Comparison of ENCODE assay signal across 8 mouse cellular contexts in the genomic region with DNA sequence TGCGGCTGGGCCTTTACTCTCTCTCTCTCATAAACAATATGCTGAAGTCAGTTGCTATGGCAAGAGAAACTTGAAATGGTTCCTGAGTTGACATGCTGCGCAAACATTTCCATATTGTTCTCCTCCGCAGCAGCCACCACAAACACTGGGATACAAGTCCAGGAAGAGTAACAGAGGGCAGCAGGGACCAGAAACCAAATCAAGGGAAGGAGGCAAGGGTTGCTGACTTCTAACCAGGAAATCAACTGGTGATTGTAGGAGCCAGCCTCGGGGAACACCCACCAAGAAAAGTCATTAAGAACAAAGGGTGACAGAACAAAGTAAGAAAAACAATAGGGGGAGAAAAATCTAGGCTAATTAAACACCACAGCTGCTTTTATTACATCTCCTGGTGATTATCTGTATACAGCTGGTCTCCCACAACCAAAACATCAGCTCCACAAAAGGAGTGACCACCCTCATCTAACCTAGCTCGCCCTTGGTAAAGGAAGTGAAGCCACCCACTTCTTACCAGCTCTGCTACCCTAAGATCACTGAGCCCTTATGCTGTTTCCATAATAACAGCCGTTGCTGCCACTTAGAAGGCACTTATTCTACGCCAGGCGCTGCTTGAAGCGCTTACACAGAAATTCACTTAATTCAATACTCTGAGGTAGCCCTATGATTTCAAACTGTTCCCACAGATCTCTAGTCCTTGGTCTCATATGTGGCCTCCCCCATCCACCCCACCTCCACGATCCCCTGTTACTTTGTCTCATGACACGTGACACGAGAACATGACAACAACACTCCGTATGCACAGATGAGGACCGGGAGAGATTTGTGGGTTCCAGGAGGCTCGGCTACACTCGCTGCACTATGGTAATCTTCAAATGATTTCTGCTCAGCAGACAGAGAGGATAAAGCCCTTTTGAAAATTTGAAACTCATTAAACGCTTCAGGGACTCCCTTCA. TPM values are rescaled to one million over a fixed set of nuclear protein-coding genes. Genes with fewer than 3 reads are reported as not detected.
A peak's percentile ranks its signal among the peaks of the same experiment; 100 is the strongest.
DNase-seq lines count a peak whose midpoint lies in the region; ATAC-seq and TF ChIP-seq lines count a peak whose summit lies in the region.

No protein-coding gene starts in this region.

- H3K27me3 ChIP-seq in hindbrain, embryonic 13.5 days = 0 out of 2 replicates have a peak, but pooled peaks cover 3% of the 10 kb centered on the region

- H3K4me3 ChIP-seq in bone marrow macrophage, adult 2 months (ENCODE audit: insufficient read depth, low read length) = peak overlapping the region; percentile 78
- peak overlapping the region; percentile 80 for H3K4me3 ChIP-seq in hindbrain, embryonic 13.5 days
- H3K4me3 ChIP-seq in macrophage (ENCODE audit: inconsistent target) = peak overlapping the region; percentile 34; the same call in 1 of the 2 replicates

- ATAC-seq in frontal cortex, adult (ENCODE audit: low TSS enrichment) = peak; percentile 35
- ATAC-seq in hindbrain, embryonic 13.5 days (ENCODE audit: low FRiP score) = no peak

- 31% methylated on average over 17 of the region's 17 CpGs for WGBS in hindbrain, embryonic 13.5 days
- WGBS in macrophage (ENCODE audit: missing documents) = 79% methylated on average over 17 of the region's 17 CpGs

- intact Hi-C loops in left cerebral cortex, postnatal 14 days (cut with DNase I) = no loop called here

- no peaks in the 10 kb centered on the region for H3K36me3 ChIP-seq in hindbrain, embryonic 13.5 days
- no peaks in the 10 kb centered on the region for H3K36me3 ChIP-seq in macrophage (ENCODE audit: inconsistent target)

- no peaks in the 10 kb centered on the region for H3K9me3 ChIP-seq in hindbrain, embryonic 13.5 days

- H3K79me2 ChIP-seq in macrophage (ENCODE audit: inconsistent target) = no peaks in the 10 kb centered on the region

- no peak for DNase-seq in frontal cortex, adult 2 months (ENCODE audit: extremely low spot score in 1 of 2, low spot score in 1 of 2)
- DNase-seq in right cerebral cortex, postnatal 36 days (ENCODE audit: low spot score in 2 of 2) = no peak
- no peak for DNase-seq in left cerebral cortex, postnatal 14 days (ENCODE audit: low spot score in 2 of 2)
- DNase-seq in urinary bladder, postnatal 25 days (ENCODE audit: low spot score) = no peak

- no peak for TF ChIP-seq CTCF in bone marrow macrophage, adult 2 months (IDR thresholded peaks at IDR 0.05; ENCODE audit: low read depth, low read length)

- H3K4me1 ChIP-seq in bone marrow macrophage, adult 2 months (ENCODE audit: control insufficient read depth, insufficient read depth, low read length) = peaks cover 20% of the 10 kb centered on the region
- H3K4me1 ChIP-seq in hindbrain, embryonic 13.5 days (replicated peaks) = peaks cover 24% of the 10 kb centered on the region

- peak overlapping the region; percentile 91 for H3K9ac ChIP-seq in hindbrain, embryonic 13.5 days

- H3K4me2 ChIP-seq in hindbrain, embryonic 13.5 days = peak overlapping the region; percentile 91

- H3K27ac ChIP-seq in bone marrow macrophage, adult 2 months (ENCODE audit: insufficient read depth, low read depth, low read length) = no peak overlapping the region
- peak overlapping the region; percentile 86 for H3K27ac ChIP-seq in hindbrain, embryonic 13.5 days
- H3K27ac ChIP-seq in macrophage = no peak overlapping the region

- no peak for TF ChIP-seq POLR2A in bone marrow macrophage, adult 2 months (IDR thresholded peaks at IDR 0.05; ENCODE audit: borderline replicate concordance, low read depth, low read length)

RNA-seq across cellular contexts. Expression of a gene that starts 1.1 kb away (rescaled TPM):
- polyA plus RNA-seq in frontal cortex, adult 2 months (2012; rRNA removed) = 75.3 and 75.7 TPM in 2 replicates
- 16.0 and 16.3 TPM in 2 replicates for polyA plus RNA-seq in bone marrow macrophage, adult 2 months (2012; ENCODE audit: insufficient read depth, insufficient read length, missing spikeins)
- 30.9 and 34.3 TPM in 2 replicates for polyA plus RNA-seq in hindbrain, embryonic 13.5 days (2015; fragmentation: Nextera tagmentation; extraction: Ambion mirVana)
- 10 to 100 TPM; 33.0 to 83.1 (median 66.8) TPM for total RNA-seq in macrophage (2018; cell fraction: chromatin; rRNA removed)
- 1 to 10 TPM; 4.4 to 9.1 (median 6.4) TPM for total RNA-seq in macrophage (2018; cell fraction: cytosol; rRNA removed)
- total RNA-seq in macrophage (2018; cell fraction: nucleus; rRNA removed) = 10 to 100 TPM; 15.4 to 54.3 (median 36.6) TPM
- polyA plus RNA-seq in macrophage (2018) = 6.8 to 10.0 TPM (median 7.3 TPM) in 3 replicates
- 10 to 100 TPM; 26.8 to 27.5 TPM for total RNA-seq in left cerebral cortex, postnatal 14 days (2021)

RNA-seq across cellular contexts. Expression of a gene that starts 22.9 kb away (rescaled TPM):
- 0.21 and 0.22 TPM in 2 replicates for polyA plus RNA-seq in frontal cortex, adult 2 months (2012; rRNA removed)
- not detected in 2 replicates for polyA plus RNA-seq in bone marrow macrophage, adult 2 months (2012; ENCODE audit: insufficient read depth, insufficient read length, missing spikeins)
- polyA plus RNA-seq in hindbrain, embryonic 13.5 days (2015; fragmentation: Nextera tagmentation; extraction: Ambion mirVana) = 7.8 and 11.0 TPM in 2 replicates
- total RNA-seq in macrophage (2018; cell fraction: chromatin; rRNA removed) = not detected
- total RNA-seq in macrophage (2018; cell fraction: cytosol; rRNA removed) = under 1 TPM in 1 of 26 experiments, not detected in 25; 0.13 TPM
- not detected for total RNA-seq in macrophage (2018; cell fraction: nucleus; rRNA removed)
- polyA plus RNA-seq in macrophage (2018) = not detected in 3 replicates
- total RNA-seq in left cerebral cortex, postnatal 14 days (2021) = not detected

RNA-seq across cellular contexts. Expression of a gene that starts 24.3 kb away (rescaled TPM):
- polyA plus RNA-seq in frontal cortex, adult 2 months (2012; rRNA removed) = 66.7 and 76.4 TPM in 2 replicates
- polyA plus RNA-seq in bone marrow macrophage, adult 2 months (2012; ENCODE audit: insufficient read depth, insufficient read length, missing spikeins) = 1.2 and 1.6 TPM in 2 replicates
- 170 and 181 TPM in 2 replicates for polyA plus RNA-seq in hindbrain, embryonic 13.5 days (2015; fragmentation: Nextera tagmentation; extraction: Ambion mirVana)
- 1 to 10 TPM in 24 of 26 experiments, not detected in 2; 1.0 to 9.6 (median 4.9) TPM for total RNA-seq in macrophage (2018; cell fraction: chromatin; rRNA removed)
- total RNA-seq in macrophage (2018; cell fraction: cytosol; rRNA removed) = 1 to 10 TPM in 5 of 26 experiments, under 1 TPM in 21; 0.16 to 1.7 (median 0.78) TPM
- total RNA-seq in macrophage (2018; cell fraction: nucleus; rRNA removed) = 1 to 10 TPM in 24 of 26 experiments, under 1 TPM in 1, not detected in 1; 0.92 to 8.7 (median 4.3) TPM
- 0.20 to 1.0 TPM (median 0.49 TPM) in 3 replicates for polyA plus RNA-seq in macrophage (2018)
- total RNA-seq in left cerebral cortex, postnatal 14 days (2021) = 10 to 100 TPM; 41.2 to 49.7 TPM

Comparison
In these comparisons a context has a peak if more than half of its experiments do, and no peak if none do; other contexts are left out.
1. RNA of a gene that starts 24.3 kb away (polyA plus RNA-seq): 170 to 181 TPM in hindbrain, embryonic 13.5 days and 66.7 to 76.4 TPM in frontal cortex, adult 2 months; 1.2 to 1.6 TPM in bone marrow macrophage, adult 2 months and 0.20 to 1.0 TPM in macrophage; every median in the first group is over 10 times any median in the second.
2. Peak in every context shown above with its lines, with median percentiles within 50 percentile points of each other: H3K4me3 ChIP-seq.